Mouse (Mus musculus): ENCODE results near the gene Pkn1. TPM values are rescaled to one million over a fixed set of nuclear protein-coding genes. Genes with fewer than 3 reads are reported as not detected.

Gene Pkn1
- total RNA-seq, 2 experiments from 2014 or later: 58.6 to 58.8 TPM

- no peak for DNase-seq (ENCODE audit: low spot score)
- intact Hi-C loops (cut with DNase I): loop anchor here (2.0 to 5.0 kb wide), 2 partner anchors 33 to 42 kb away; no protein-coding TSS in a partner anchor
These were observed 3.5 kb downstream of the Pkn1 start for GRCm38 (mm10) chr8:83695351-83696106.

- DNase-seq (ENCODE audit: low spot score): no peak
- intact Hi-C loops (cut with DNase I): loop anchor here (5.0 kb wide), 1 partner anchor 43 kb away; no protein-coding TSS in a partner anchor
These were observed 4.4 kb downstream of the Pkn1 start for GRCm38 (mm10) chr8:83694369-83695160.

- intact Hi-C loops (cut with DNase I): no loop called here
- DNase-seq (ENCODE audit: low spot score): no peak
These were observed 5.3 kb downstream of the Pkn1 start for GRCm38 (mm10) chr8:83693609-83694236.

- no peak for DNase-seq (ENCODE audit: low spot score)
- intact Hi-C loops (cut with DNase I): no loop called here
These were observed 9.7 kb downstream of the Pkn1 start for GRCm38 (mm10) chr8:83689264-83689663.

GRCm38 (mm10) chr8:83684517-83684916 is 14.5 kb downstream of the Pkn1 start:
- no peak for DNase-seq (ENCODE audit: low spot score)
- intact Hi-C loops (cut with DNase I): no loop called here

GRCm38 (mm10) chr8:83681099-83681498 is 17.9 kb downstream of the Pkn1 start:
- no peak for DNase-seq (ENCODE audit: low spot score)
- intact Hi-C loops (cut with DNase I): no loop called here

- intact Hi-C loops (cut with DNase I): no loop called here
- no peak for DNase-seq (ENCODE audit: low spot score)
These were observed 18.4 kb downstream of the Pkn1 start for GRCm38 (mm10) chr8:83680603-83681002.

- intact Hi-C loops (cut with DNase I): no loop called here
- DNase-seq (ENCODE audit: low spot score): no peak
These were observed 19.1 kb downstream of the Pkn1 start for GRCm38 (mm10) chr8:83679866-83680265.

- intact Hi-C loops (cut with DNase I): no loop called here
These were observed 24.5 kb downstream of the Pkn1 start for GRCm38 (mm10) chr8:83674497-83674896.

GRCm38 (mm10) chr8:83672936-83673335 is 26.0 kb downstream of the Pkn1 start:
- no peak for DNase-seq (ENCODE audit: low spot score)
- intact Hi-C loops (cut with DNase I): no loop called here

More at GRCm38 (mm10) chr8:83674497-83674896, 24.5 kb downstream of the Pkn1 start:
- DNase-seq (ENCODE audit: low spot score): no peak

GRCm38 (mm10) chr8:83669013-83669412 is 30.0 kb downstream of the Pkn1 start:
- no peak for DNase-seq (ENCODE audit: low spot score)
- intact Hi-C loops (cut with DNase I): no loop called here

- intact Hi-C loops (cut with DNase I): no loop called here
- no peak for DNase-seq (ENCODE audit: low spot score)
These were observed 30.7 kb downstream of the Pkn1 start for GRCm38 (mm10) chr8:83668010-83668916.

- DNase-seq (ENCODE audit: low spot score): no peak
- intact Hi-C loops (cut with DNase I): no loop called here
These were observed 31.5 kb downstream of the Pkn1 start for GRCm38 (mm10) chr8:83667526-83667925.

- DNase-seq (ENCODE audit: low spot score): no peak
- intact Hi-C loops (cut with DNase I): no loop called here
These were observed 32.1 kb downstream of the Pkn1 start for GRCm38 (mm10) chr8:83666866-83667234.

GRCm38 (mm10) chr8:83665969-83666865 is 32.8 kb downstream of the Pkn1 start, which contains the start of gene Ptger1:
TSS of gene Ptger1 (plus strand) at chr8:83666678.
- intact Hi-C loops (cut with DNase I): loop anchor here (2.0 kb wide), 1 partner anchor 229 kb away; no protein-coding TSS in a partner anchor
- peak; percentile 75 for DNase-seq (ENCODE audit: low spot score)

- intact Hi-C loops (cut with DNase I): loop anchor here (2.0 to 5.0 kb wide), 4 partner anchors 57 to 292 kb away; partner anchors contain the start of genes Asf1b and Gm10644
- no peak for DNase-seq (ENCODE audit: low spot score)
These were observed 33.9 kb downstream of the Pkn1 start for GRCm38 (mm10) chr8:83664931-83665625.

- intact Hi-C loops (cut with DNase I): loop anchor here (2.0 to 5.0 kb wide), 4 partner anchors 58 to 293 kb away; partner anchors contain the start of genes Asf1b and Gm10644
- DNase-seq (ENCODE audit: low spot score): no peak
These were observed 34.9 kb downstream of the Pkn1 start for GRCm38 (mm10) chr8:83664096-83664495.

GRCm38 (mm10) chr8:83662421-83662826 is 36.6 kb downstream of the Pkn1 start:
- DNase-seq (ENCODE audit: low spot score): peak; percentile 80
- intact Hi-C loops (cut with DNase I): loop anchor here (2.0 to 5.0 kb wide), 4 partner anchors 34 to 295 kb away; partner anchors contain the start of genes Asf1b and Gm10644
